Comparison of ENCODE assay signal across 7 mouse cellular contexts in genomic region chrX:59133834-59134165, GRCm38 (mm10).
DNase-seq lines count a peak whose midpoint lies in the region; ATAC-seq and TF ChIP-seq lines count a peak whose summit lies in the region.

No protein-coding gene starts in this region.

- H3K9ac ChIP-seq in forebrain, embryonic 16.5 days (replicated peaks; ENCODE audit: low read depth, low read length): peak overlapping the region; percentile 64
- H3K9ac ChIP-seq in limb, embryonic 15.5 days: 0 out of 2 replicates have a peak overlapping the region, but pooled peaks have one; percentile 31

- H3K4me2 ChIP-seq in forebrain, embryonic 16.5 days (ENCODE audit: low read length): peak overlapping the region; percentile 65
- H3K4me2 ChIP-seq in limb, embryonic 15.5 days: peak overlapping the region; percentile 62

- H3K9me3 ChIP-seq in forebrain, embryonic 16.5 days (ENCODE audit: control insufficient read depth, low read length): no peaks in the 10 kb centered on the region
- H3K9me3 ChIP-seq in limb, embryonic 15.5 days: no peaks in the 10 kb centered on the region

- peak overlapping the region; percentile 97 for H3K27ac ChIP-seq in cortical plate, adult 2 months (ENCODE audit: insufficient read depth, low read length)
- H3K27ac ChIP-seq in forebrain, embryonic 16.5 days (ENCODE audit: low read length): peak overlapping the region; percentile 44; the same call in 1 of the 2 replicates
- 0 out of 2 replicates have a peak overlapping the region, but pooled peaks have one; percentile 43 for H3K27ac ChIP-seq in limb, embryonic 15.5 days
- no peak overlapping the region for H3K27ac ChIP-seq in small intestine, adult 2 months (ENCODE audit: insufficient read depth, low read depth, low read length)

- intact Hi-C loops in left cerebral cortex, postnatal 10 days (cut with DNase I): loop anchor here (10.0 kb wide), 3 partner anchors 319 to 509 kb away; no protein-coding TSS in a partner anchor

- H3K27me3 ChIP-seq in forebrain, embryonic 16.5 days (replicated peaks; ENCODE audit: control insufficient read depth, insufficient read depth, low read length): no peaks in the 10 kb centered on the region
- H3K27me3 ChIP-seq in limb, embryonic 15.5 days: peaks cover 13% of the 10 kb centered on the region
- 0 out of 2 replicates have a peak, but pooled peaks cover 2% of the 10 kb centered on the region for H3K27me3 ChIP-seq in small intestine, adult 2 months (ENCODE audit: control insufficient read depth, insufficient read depth, low read length)

- DNase-seq in left cerebral cortex, adult 8-10 months (ENCODE audit: low spot score in 2 of 2): peak; percentile 12 to 13
- DNase-seq in left cerebral cortex, postnatal 10 days (ENCODE audit: extremely low spot score in 1 of 2, low spot score in 2 of 2): no peak
- no peak for DNase-seq in lung, adult 2 months

- WGBS in forebrain, embryonic 16.5 days: 19% methylated on average over 22 of the region's 24 CpGs
- WGBS in limb, embryonic 15.5 days: 20% methylated on average over 24 of the region's 24 CpGs
- 11% methylated on average over 23 of the region's 24 CpGs for WGBS in small intestine, adult 2 months
- 36% methylated on average over 24 of the region's 24 CpGs for WGBS in lung, adult 2 months

- H3K4me1 ChIP-seq in cortical plate, adult 2 months (ENCODE audit: control insufficient read depth, insufficient read depth, low read length): no peaks in the 10 kb centered on the region
- H3K4me1 ChIP-seq in forebrain, embryonic 16.5 days (replicated peaks; ENCODE audit: control insufficient read depth, insufficient read depth, low read length): 0 out of 2 replicates have a peak, but pooled peaks cover 3% of the 10 kb centered on the region
- H3K4me1 ChIP-seq in limb, embryonic 15.5 days: no peaks in the 10 kb centered on the region; the same call in 1 of the 2 replicates
- no peaks in the 10 kb centered on the region for H3K4me1 ChIP-seq in small intestine, adult 2 months (ENCODE audit: control insufficient read depth, insufficient read depth, insufficient read length, low read length)
- no peaks in the 10 kb centered on the region for H3K4me1 ChIP-seq in lung, adult 2 months (ENCODE audit: control insufficient read depth, insufficient read depth, low read length)

- no peak for TF ChIP-seq POLR2A in cortical plate, adult 2 months (IDR thresholded peaks at IDR 0.05; ENCODE audit: extremely low read depth, insufficient read depth, low read length)
- TF ChIP-seq POLR2A in small intestine, adult 2 months (IDR thresholded peaks at IDR 0.05; ENCODE audit: low read depth, low read length): no peak
- TF ChIP-seq POLR2A in lung, adult 2 months (IDR thresholded peaks at IDR 0.05; ENCODE audit: borderline replicate concordance, extremely low read depth, low read depth, low read length): no peak

- H3K36me3 ChIP-seq in forebrain, embryonic 16.5 days (ENCODE audit: control insufficient read depth, insufficient read depth): no peaks in the 10 kb centered on the region
- H3K36me3 ChIP-seq in limb, embryonic 15.5 days: no peaks in the 10 kb centered on the region
- H3K36me3 ChIP-seq in small intestine, adult 2 months (ENCODE audit: control insufficient read depth, insufficient read depth, low read length): no peaks in the 10 kb centered on the region

- TF ChIP-seq CTCF in cortical plate, adult 2 months (IDR thresholded peaks at IDR 0.05; ENCODE audit: extremely low read depth, insufficient read depth, low read length): no peak
- TF ChIP-seq CTCF in small intestine, adult 2 months (IDR thresholded peaks at IDR 0.05; ENCODE audit: extremely low read depth, insufficient read length, insufficient replicate concordance, low read depth, low read length): no peak
- no peak for TF ChIP-seq CTCF in lung, adult 2 months (IDR thresholded peaks at IDR 0.05; ENCODE audit: insufficient read depth, low read length)

- no peak; the same call in 1 of the 2 replicates for ATAC-seq in forebrain, embryonic 16.5 days
- no peak for ATAC-seq in limb, embryonic 15.5 days (ENCODE audit: insufficient number of reproducible peaks, low FRiP score, low TSS enrichment, low read depth)

- H3K4me3 ChIP-seq in cortical plate, adult 2 months (ENCODE audit: insufficient read depth, low read length): peak overlapping the region; percentile 66
- peak overlapping the region; percentile 62 for H3K4me3 ChIP-seq in forebrain, embryonic 16.5 days (replicated peaks; ENCODE audit: low read length)
- H3K4me3 ChIP-seq in limb, embryonic 15.5 days: peak overlapping the region; percentile 55
- H3K4me3 ChIP-seq in small intestine, adult 2 months (ENCODE audit: low read depth, low read length): peak overlapping the region; percentile 55
- H3K4me3 ChIP-seq in lung, adult 2 months (replicated peaks; ENCODE audit: extremely low read depth, low read depth, low read length): no peak overlapping the region

Comparison
In these comparisons a context has a peak if more than half of its experiments do, and no peak if none do; other contexts are left out.
1. DNase-seq: peak in left cerebral cortex, adult 8-10 months (2 of 2); none in left cerebral cortex, postnatal 10 days (0 of 2) and lung, adult 2 months (single experiment).